Mouse (Mus musculus) kidney, adult 8-10 months (tissue): ENCODE measurements around the gene Ccdc74a.
"Not testable (repeated sequence)": the region's sequence is repeated elsewhere in the genome, so short reads cannot be mapped to it uniquely, and the experiment has no call there.

Experiments used
- DNase-seq, 2 experiments: peaks; one replicate each; pipeline ENCODE4 v3.0.0; 2022

Ccdc74a gene

GRCm38 (mm10) chr16:17646310-17647114 is at the start of gene Ccdc74a:
Gene Ccdc74a (plus strand): TSS chr16:17646470.
- peak; percentile 81 for DNase-seq

DNA sequence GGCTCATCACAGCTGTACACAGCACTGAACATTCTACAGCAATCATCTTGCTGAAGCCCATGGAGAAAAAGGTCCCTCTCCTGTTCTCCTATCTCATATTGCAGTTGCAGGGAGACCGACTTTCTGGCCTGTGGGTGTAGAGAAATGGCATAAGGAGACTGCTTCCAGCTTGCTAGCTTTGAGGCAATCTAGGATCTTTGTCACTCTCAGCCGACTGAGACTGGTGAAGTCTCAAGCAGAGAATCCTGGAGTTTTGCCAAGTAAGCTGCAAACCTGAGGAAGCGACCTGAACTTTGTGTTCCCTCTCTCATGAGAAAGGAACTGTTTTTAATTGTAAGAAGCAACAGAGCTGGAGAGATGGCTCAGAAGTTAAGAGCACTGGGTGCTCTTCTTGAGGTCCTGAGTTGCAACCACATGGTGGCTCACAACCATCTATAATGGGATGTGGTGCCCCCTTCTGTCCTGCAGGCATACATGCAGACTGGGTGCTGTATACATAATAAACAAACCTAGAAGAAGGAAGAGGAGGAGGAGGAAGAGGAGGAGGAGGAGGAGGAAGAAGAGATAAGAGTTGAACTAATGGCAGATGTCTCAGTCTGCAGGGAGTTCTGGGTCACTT is 45.2 kb upstream of the Ccdc74a start:
- no peak for DNase-seq

DNA sequence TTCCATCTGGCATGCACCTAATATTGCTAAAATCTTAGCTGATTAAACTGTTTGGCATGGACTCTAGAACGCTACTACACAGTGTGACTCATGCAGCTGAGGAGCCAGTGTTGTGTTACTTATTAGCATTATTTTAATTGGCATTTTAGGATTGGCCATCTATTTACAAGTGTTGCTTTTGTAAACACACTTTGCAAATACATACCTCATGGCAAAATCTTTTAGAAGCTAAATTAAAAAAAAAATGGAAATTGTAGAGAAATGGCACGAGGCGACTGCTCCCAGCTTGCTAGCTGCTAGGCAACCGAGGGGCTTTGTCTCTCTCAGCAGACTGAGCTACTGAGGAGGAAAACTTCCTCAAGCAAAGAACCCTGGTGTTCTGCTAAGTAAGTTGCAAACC is 41.3 kb upstream of the Ccdc74a start:
- DNase-seq = no peak

- no peak for DNase-seq
Measured at GRCm38 (mm10) chr16:17605684-17606083, 40.6 kb upstream of the Ccdc74a start.

- no peak for DNase-seq
Measured at GRCm38 (mm10) chr16:17611383-17611782, 34.9 kb upstream of the Ccdc74a start.

- not testable (repeated sequence) for DNase-seq
Measured at GRCm38 (mm10) chr16:17614740-17615139, 31.5 kb upstream of the Ccdc74a start.

DNA sequence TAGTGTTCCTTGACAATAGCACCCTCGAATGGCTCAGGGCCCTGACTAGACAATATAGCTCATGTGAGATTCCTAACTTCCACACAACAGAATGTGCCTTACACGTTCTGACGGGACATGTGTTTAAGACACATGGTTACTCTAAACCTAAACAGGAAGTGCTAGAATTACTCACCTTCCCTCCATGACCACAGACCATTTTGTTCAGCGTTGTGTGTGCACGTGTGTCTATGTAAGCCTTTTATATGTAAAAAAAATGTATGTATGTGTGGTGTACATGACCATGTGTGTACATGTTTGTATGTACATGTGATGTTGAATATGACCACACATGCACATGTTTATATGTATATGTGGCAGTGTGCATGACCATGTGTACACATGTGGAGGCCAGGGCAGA is 30.1 kb upstream of the Ccdc74a start:
- no peak for DNase-seq

- peak; percentile 31 to 54 for DNase-seq
Measured at GRCm38 (mm10) chr16:17617922-17618565, 28.2 kb upstream of the Ccdc74a start.

- DNase-seq = peak; percentile 83 to 95
Measured at GRCm38 (mm10) chr16:17619198-17620105, 26.8 kb upstream of the Ccdc74a start, which contains the start of gene Smpd4. Gene Smpd4 (plus strand): TSS chr16:17619354.

DNA sequence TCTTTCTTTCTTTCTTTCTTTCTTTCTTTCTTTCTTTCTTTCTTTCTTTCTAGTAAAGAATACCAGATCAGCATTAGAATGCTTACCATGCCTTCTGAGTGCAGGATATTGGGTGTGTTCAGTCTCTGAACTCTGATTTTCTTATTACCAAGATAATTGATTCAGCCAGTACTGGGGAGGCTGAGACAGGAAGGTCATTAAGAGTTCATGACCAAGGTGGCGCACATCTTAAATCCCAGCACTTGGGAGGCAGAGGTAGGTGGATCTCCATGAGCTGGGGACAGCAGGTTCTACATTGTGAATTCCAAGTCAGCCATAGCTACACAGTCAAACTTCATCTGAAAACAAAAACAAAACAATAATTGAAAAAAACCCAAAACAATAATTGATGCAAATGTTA is 24.3 kb upstream of the Ccdc74a start:
- no peak for DNase-seq

DNA sequence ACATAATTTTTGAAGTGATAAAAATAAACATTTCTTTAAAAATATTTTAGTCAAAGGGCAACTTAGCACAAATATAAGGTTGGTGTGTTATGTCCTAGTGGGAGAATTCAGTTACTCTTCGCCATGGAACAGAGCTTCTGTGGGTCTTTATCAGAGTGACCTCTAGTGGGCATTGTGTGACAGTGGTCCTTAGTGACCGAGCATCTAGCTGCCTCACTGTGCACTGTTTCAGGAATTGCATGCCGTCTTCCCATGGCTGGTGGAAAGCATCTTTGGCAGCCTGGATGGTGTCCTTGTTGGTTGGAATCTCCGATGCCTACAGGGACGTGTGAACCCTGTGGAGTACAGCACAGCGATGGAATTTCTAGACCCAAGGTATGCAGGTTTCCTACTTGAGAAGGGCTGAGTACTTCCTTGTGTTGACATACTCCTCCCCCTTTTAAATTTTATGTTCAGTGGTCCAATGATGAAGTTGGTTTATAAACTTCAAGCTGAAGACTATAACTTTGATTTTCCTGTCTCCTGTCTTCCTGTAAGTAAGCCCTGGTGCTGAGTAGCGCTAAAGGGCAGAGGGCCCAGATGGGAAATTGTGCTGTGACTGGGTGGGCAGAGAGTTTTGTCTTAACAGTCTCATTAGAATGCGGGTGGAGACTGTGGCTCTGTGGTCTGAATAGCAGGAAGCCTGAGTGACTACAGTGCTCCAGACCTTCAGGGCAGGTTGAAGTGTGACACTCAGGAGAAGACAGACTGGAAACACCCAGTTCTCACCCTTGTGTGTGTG is 20.6 kb upstream of the Ccdc74a start:
- no peak for DNase-seq

DNA sequence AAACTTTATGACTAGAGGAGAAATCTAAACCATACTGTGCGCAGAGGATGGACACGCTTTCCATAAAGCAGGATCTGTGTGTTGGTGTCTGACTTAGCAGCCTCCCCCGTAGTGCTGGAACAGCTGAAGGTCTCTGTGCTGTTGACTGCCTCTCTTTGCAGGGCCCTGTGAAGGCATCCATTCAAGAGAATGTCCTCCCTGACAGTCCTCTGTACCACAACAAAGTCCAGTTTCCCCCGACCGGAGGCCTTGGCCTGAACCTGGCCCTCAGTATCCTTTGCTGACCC is 20.1 kb upstream of the Ccdc74a start:
- DNase-seq = no peak

GRCm38 (mm10) chr16:17632580-17632979 is 13.7 kb upstream of the Ccdc74a start:
- no peak for DNase-seq

DNA sequence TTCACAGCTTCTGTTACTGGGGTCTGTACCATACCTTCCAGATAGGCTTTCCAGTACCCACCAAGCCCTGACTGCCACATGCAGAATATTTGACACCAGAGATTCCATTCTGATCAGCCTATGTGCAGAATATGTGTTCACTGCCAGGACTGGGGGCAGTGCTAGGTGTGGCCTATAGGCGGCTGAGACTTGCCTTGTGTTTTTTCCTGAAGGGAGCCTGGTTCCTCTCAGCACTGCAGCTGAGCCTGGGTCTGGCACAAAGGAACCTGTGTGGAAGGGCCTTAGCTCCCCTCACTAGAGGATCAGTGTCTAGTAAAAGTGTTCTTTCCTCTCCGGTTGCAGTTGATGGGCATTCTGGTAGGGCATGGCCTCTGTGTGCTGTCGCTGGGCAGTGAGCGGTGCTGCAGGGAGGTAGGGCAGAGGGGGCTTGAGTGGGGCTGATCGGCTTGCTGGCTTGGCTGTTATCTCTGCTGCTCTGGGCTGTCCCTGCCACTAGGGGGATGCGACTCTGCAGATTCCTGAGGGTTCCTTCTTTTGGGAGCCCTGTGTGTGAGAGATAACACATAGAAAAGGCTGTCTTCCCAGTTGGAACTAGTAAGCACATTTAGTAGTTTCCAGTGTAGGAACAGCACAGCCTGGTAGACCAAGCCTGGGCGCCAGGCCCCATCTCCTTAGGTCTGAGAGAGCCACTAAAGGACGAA is 12.6 kb upstream of the Ccdc74a start:
- DNase-seq = no peak

GRCm38 (mm10) chr16:17636904-17637303 is 9.4 kb upstream of the Ccdc74a start:
- DNase-seq = no peak

GRCm38 (mm10) chr16:17637610-17638009 is 8.7 kb upstream of the Ccdc74a start:
- DNase-seq = no peak

DNA sequence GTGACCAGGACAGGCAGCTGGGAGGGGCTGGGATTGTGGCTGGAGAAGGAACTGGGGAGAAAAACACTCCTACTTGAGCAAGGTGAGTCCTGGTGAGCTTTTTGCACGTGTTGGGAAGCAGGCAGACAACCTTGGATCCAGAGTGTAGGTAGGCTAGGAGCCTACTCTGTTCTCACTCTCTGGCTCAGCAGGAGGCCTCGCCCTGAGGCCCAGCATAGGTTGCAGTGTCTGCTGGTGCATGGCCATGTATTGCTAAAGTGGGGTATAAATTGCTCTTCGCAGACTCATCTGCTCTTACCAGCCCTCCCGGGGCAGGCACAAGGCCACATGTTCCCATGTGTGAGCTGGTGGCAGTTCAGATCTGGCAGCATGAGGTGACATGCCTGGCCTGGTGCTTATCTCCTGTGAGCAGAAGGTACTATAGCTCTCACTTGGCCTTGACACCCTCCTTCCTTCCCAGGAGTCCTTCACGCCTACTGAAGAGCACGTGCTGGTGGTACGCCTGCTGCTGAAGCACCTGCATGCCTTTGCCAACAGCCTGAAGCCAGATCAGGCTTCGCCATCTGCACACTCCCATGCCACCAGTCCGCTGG is 8.1 kb upstream of the Ccdc74a start:
- no peak for DNase-seq

DNA sequence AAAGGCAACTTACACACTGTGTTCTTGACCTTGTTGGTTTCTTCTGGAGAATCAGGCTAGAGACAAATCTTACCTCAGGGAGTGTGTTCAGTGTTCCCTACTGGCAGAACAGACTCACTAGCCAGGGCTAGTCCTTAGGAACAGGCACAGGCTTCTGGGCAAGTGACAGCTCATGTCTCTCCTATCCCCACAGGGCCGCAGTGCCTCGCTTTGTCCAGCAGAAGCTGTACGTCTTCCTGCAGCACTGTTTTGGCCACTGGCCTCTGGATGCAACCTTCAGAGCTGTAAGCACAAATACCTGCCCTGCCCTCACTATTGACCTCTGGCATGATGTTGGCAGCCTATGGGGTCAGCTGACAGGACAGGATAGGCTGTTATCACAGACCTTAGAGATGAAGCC is 7.2 kb upstream of the Ccdc74a start:
- DNase-seq = no peak

DNA sequence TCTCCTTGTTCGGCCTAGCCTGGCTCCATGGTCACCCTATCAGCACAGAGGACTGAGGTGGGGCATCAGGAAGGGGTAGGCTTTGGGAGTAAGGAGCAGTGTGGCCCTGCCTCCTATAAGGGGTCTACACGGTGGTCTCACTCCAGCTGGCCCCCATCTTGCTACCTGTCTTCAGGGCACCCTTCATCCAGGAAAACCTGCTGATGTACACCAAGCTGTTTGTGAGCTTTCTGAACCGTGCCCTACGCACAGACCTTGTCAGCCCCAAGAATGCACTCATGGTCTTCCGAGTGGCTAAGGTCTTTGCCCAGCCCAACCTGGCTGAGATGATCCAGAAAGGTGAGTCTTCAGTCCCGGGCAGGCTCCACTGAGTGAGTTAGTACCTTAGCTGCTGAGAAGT is 6.3 kb upstream of the Ccdc74a start:
- DNase-seq = no peak

DNA sequence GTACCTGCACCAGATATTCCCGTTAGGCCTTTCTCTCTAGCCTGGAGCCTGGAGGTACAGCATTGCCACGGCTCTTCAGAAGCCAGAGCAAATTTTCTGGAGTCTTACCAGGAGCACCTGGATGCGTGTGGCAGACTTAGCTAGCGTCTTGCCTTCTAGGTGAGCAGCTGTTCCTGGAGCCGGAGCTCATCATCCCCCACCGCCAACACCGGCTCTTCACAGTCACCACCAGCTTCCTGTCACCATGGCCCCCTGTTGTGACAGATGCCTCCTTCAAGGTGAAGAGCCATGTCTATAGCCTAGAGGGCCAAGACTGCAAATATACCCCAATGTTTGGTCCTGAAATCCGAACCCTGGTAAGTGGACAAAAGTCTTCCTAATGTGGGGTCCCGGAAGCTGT is 5.6 kb upstream of the Ccdc74a start:
- no peak for DNase-seq

DNA sequence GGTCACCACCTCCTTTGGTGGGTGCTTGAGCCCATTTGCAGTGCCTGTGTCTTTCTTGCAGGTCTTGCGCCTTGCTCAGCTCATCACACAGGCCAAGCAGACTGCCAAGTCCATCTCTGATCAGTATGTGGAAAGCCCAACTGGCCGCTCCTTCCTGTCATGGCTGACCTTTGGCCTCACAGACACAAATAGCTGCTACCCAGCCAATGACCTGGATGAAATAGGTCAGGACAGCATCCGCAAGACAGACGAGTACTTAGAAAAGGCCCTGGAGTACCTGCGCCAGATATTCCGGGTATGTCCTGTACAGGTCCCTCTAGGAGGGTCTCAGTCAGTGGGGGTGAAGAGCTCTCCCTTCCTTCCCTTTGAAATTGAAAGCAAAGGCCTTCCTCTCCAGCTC is 5.0 kb upstream of the Ccdc74a start:
- peak; percentile 31 to 37 for DNase-seq
